In genomic region chr12:38780955-38781304, GRCm38 (mm10) we compare ENCODE assay signal across 8 mouse cellular contexts. TPM values are rescaled to one million over a fixed set of nuclear protein-coding genes. Genes with fewer than 3 reads are reported as not detected.
DNase-seq lines count a peak whose midpoint lies in the region; ATAC-seq and TF ChIP-seq lines count a peak whose summit lies in the region.

No protein-coding gene starts in this region.

- peak overlapping the region; percentile 57 for H3K9ac ChIP-seq in heart, adult 2 months (ENCODE audit: low read depth, low read length)
- peak overlapping the region; percentile 77 for H3K9ac ChIP-seq in lung, embryonic 16.5 days (ENCODE audit: low read length)

- H3K9me3 ChIP-seq in lung, embryonic 16.5 days (ENCODE audit: control insufficient read depth, low read length): no peaks in the 10 kb centered on the region

- TF ChIP-seq POLR2A in lung, adult 2 months (IDR thresholded peaks at IDR 0.05; ENCODE audit: borderline replicate concordance, extremely low read depth, low read depth, low read length): no peak
- TF ChIP-seq POLR2A in heart, adult 2 months (IDR thresholded peaks at IDR 0.05; ENCODE audit: insufficient read depth, low read depth, low read length): no peak

- no peak for TF ChIP-seq EP300 in heart, adult 2 months (IDR thresholded peaks at IDR 0.05; ENCODE audit: insufficient read depth, low read depth, low read length)

- 3% methylated on average over 11 of the region's 11 CpGs for WGBS in lung, adult 2 months
- WGBS in heart, adult 2 months: 1% methylated on average over 11 of the region's 11 CpGs
- WGBS in lung, embryonic 16.5 days: 3% methylated on average over 11 of the region's 11 CpGs

- intact Hi-C loops in heart, adult 2 months (cut with DNase I): no loop called here

- peak overlapping the region; percentile 56 for H3K4me3 ChIP-seq in lung, adult 2 months (replicated peaks; ENCODE audit: extremely low read depth, low read depth, low read length)
- H3K4me3 ChIP-seq in heart, adult 2 months: peak overlapping the region; percentile 80
- H3K4me3 ChIP-seq in lung, embryonic 16.5 days (ENCODE audit: low read length): peak overlapping the region; percentile 70

- peak overlapping the region; percentile 87 for H3K27ac ChIP-seq in heart, adult 2 months
- H3K27ac ChIP-seq in lung, embryonic 16.5 days (ENCODE audit: low read length): peak overlapping the region; percentile 96

- no peaks in the 10 kb centered on the region for H3K36me3 ChIP-seq in heart, adult 2 months (ENCODE audit: control insufficient read depth, insufficient read depth, low read length)
- H3K36me3 ChIP-seq in lung, embryonic 16.5 days (ENCODE audit: control insufficient read depth, insufficient read depth, low read length): no peaks in the 10 kb centered on the region
- H3K36me3 ChIP-seq in splenic B cell, adult 2 months (ENCODE audit: control insufficient read depth, insufficient read depth, low read length, poor library complexity, severe bottlenecking): no peaks in the 10 kb centered on the region

- ATAC-seq in lung, embryonic 16.5 days (ENCODE audit: low read depth): no peak

- H3K4me2 ChIP-seq in lung, embryonic 16.5 days (ENCODE audit: low read depth, low read length): peak overlapping the region; percentile 76

- no peaks in the 10 kb centered on the region for H3K27me3 ChIP-seq in heart, adult 2 months (ENCODE audit: control insufficient read depth, insufficient read depth, low read length)
- H3K27me3 ChIP-seq in lung, embryonic 16.5 days (ENCODE audit: control insufficient read depth, insufficient read depth, low read depth, low read length): no peaks in the 10 kb centered on the region
- H3K27me3 ChIP-seq in splenic B cell, adult 2 months (ENCODE audit: control insufficient read depth, insufficient read depth, low read length, poor library complexity, severe bottlenecking): no peaks in the 10 kb centered on the region

- no peak for TF ChIP-seq CTCF in lung, adult 2 months (IDR thresholded peaks at IDR 0.05; ENCODE audit: insufficient read depth, low read length)
- TF ChIP-seq CTCF in heart, adult 2 months (IDR thresholded peaks at IDR 0.05): no peak

- H3K79me2 ChIP-seq in heart, adult 2 months (replicated peaks; ENCODE audit: control insufficient read depth, insufficient read depth, low read length): no peaks in the 10 kb centered on the region

- H3K4me1 ChIP-seq in lung, adult 2 months (ENCODE audit: control insufficient read depth, insufficient read depth, low read length): no peaks in the 10 kb centered on the region
- no peaks in the 10 kb centered on the region; the same call in 1 of the 2 replicates for H3K4me1 ChIP-seq in heart, adult 2 months (ENCODE audit: control insufficient read depth, insufficient read depth, low read length)
- H3K4me1 ChIP-seq in lung, embryonic 16.5 days (replicated peaks; ENCODE audit: control insufficient read depth, insufficient read depth, low read length): no peaks in the 10 kb centered on the region; the same call in 1 of the 2 replicates

- peak; percentile 17 for DNase-seq in lung, adult 2 months
- DNase-seq in lung, postnatal 14 days: no peak
- peak; percentile 70 for DNase-seq in cerebellum, adult 9-11 months
- peak; percentile 24 to 30 for DNase-seq in heart, adult 2 months
- DNase-seq in kidney, adult 9 months: peak; percentile 43
- DNase-seq in splenic B cell, adult 2 months (ENCODE audit: low read depth, low spot score): peak; percentile 9
- DNase-seq in T-cell, adult 2 months (ENCODE audit: low spot score): no peak

RNA-seq across cellular contexts. Expression of gene Etv1, which starts 1.8 kb away (rescaled TPM):
- polyA plus RNA-seq in lung, adult 2 months (2012; rRNA removed): 5.6 and 7.8 TPM in 2 replicates
- total RNA-seq in heart, adult 2 months (2021): 1 to 10 TPM; 7.8 to 9.5 TPM
- polyA plus RNA-seq in heart, adult 2 months (2012; rRNA removed): 6.5 and 14.9 TPM in 2 replicates
- polyA plus RNA-seq in lung, embryonic 16.5 days (2015; fragmentation: Nextera tagmentation; extraction: Ambion mirVana): 43.6 and 49.2 TPM in 2 replicates

Comparison
In these comparisons a context has a peak if more than half of its experiments do, and no peak if none do; other contexts are left out.
1. DNase-seq: peak in lung, adult 2 months (single experiment), cerebellum, adult 9-11 months (single experiment), heart, adult 2 months (2 of 2), kidney, adult 9 months (single experiment) and splenic B cell, adult 2 months (single experiment); none in lung, postnatal 14 days (single experiment) and T-cell, adult 2 months (single experiment).
2. Peak in every context shown above with its lines, with median percentiles within 50 percentile points of each other: H3K4me3 ChIP-seq.